9 mouse cellular contexts compared by ENCODE assay signal in genomic region chr10:127515271-127515982, GRCm38 (mm10). TPM values are rescaled to one million over a fixed set of nuclear protein-coding genes. Genes with fewer than 3 reads are reported as not detected.
DNase-seq lines count a peak whose midpoint lies in the region; ATAC-seq lines count a peak whose summit lies in the region.
"Had no signal": no experiment of that assay in that cellular context is flagged by ENCODE, and none has a peak within 500 bp of the region (broad histone marks: within the 10 kb centered on the region; RNA-seq: fewer than 3 reads in every experiment).

No protein-coding gene starts in this region.

- H3K27ac ChIP-seq in kidney, embryonic 15.5 days, result peak overlapping the region; percentile 42; the same call in 1 of the 2 replicates
- peak overlapping the region; percentile 52; the same call in 1 of the 2 replicates for H3K27ac ChIP-seq in intestine, embryonic 15.5 days
- H3K27ac ChIP-seq in neural tube, embryonic 11.5 days (ENCODE audit: low read depth, low read length), result no peak overlapping the region

- H3K9ac ChIP-seq in kidney, embryonic 15.5 days, result no peak overlapping the region
- H3K9ac ChIP-seq in intestine, embryonic 15.5 days, result 0 out of 2 replicates have a peak overlapping the region, but pooled peaks have one; percentile 17
- no peak overlapping the region for H3K9ac ChIP-seq in neural tube, embryonic 11.5 days (ENCODE audit: low read length)

- no peak for DNase-seq in kidney, postnatal 14 days
- DNase-seq in embryo, embryonic 10.5 days (ENCODE audit: low spot score), result peak; percentile 69
- peak; percentile 34 for DNase-seq in neural tube, embryonic 11.5 days (ENCODE audit: low spot score)
- no peak for DNase-seq in ovary, postnatal 10 days (ENCODE audit: low spot score)
- DNase-seq in cerebellum, postnatal 14 days, result no peak

- peaks cover 81% of the 10 kb centered on the region for H3K4me1 ChIP-seq in kidney, embryonic 15.5 days
- peaks cover 69% of the 10 kb centered on the region for H3K4me1 ChIP-seq in intestine, embryonic 15.5 days (replicated peaks)
- H3K4me1 ChIP-seq in neural tube, embryonic 11.5 days (ENCODE audit: control insufficient read depth, insufficient read depth, low read length), result peaks cover 53% of the 10 kb centered on the region

- ATAC-seq in kidney, embryonic 15.5 days (replicated peaks; ENCODE audit: low FRiP score), result no peak
- no peak for ATAC-seq in intestine, embryonic 15.5 days
- no peak for ATAC-seq in neural tube, embryonic 11.5 days (ENCODE audit: insufficient read depth, low FRiP score, low TSS enrichment)
- no peak for ATAC-seq in erythroid progenitor cell, adult 5-6 weeks (replicated peaks; ENCODE audit: low FRiP score, poor library complexity, severe bottlenecking)

- no peaks in the 10 kb centered on the region for H3K9me3 ChIP-seq in kidney, embryonic 15.5 days (replicated peaks)
- H3K9me3 ChIP-seq in intestine, embryonic 15.5 days, result no peaks in the 10 kb centered on the region
- no peaks in the 10 kb centered on the region for H3K9me3 ChIP-seq in neural tube, embryonic 11.5 days (ENCODE audit: control insufficient read depth, low read length)

- H3K4me2 ChIP-seq in kidney, embryonic 15.5 days, result peak overlapping the region; percentile 51
- H3K4me2 ChIP-seq in intestine, embryonic 15.5 days (replicated peaks), result peak overlapping the region; percentile 52
- H3K4me2 ChIP-seq in neural tube, embryonic 11.5 days (ENCODE audit: low read depth), result no peak overlapping the region

- peak overlapping the region; percentile 15 for H3K4me3 ChIP-seq in kidney, embryonic 15.5 days (replicated peaks)
- peak overlapping the region; percentile 8; the same call in 1 of the 2 replicates for H3K4me3 ChIP-seq in intestine, embryonic 15.5 days (replicated peaks)
- no peak overlapping the region for H3K4me3 ChIP-seq in neural tube, embryonic 11.5 days (ENCODE audit: low read depth, low read length)

- H3K36me3 ChIP-seq in kidney, embryonic 15.5 days, result peaks cover 32% of the 10 kb centered on the region
- peaks cover 24% of the 10 kb centered on the region for H3K36me3 ChIP-seq in intestine, embryonic 15.5 days
- peaks cover 2% of the 10 kb centered on the region; the same call in 1 of the 2 replicates for H3K36me3 ChIP-seq in neural tube, embryonic 11.5 days (ENCODE audit: control insufficient read depth, insufficient read depth, low read length)

- peaks cover 76% of the 10 kb centered on the region for H3K27me3 ChIP-seq in kidney, embryonic 15.5 days
- peaks cover 51% of the 10 kb centered on the region for H3K27me3 ChIP-seq in intestine, embryonic 15.5 days (replicated peaks)
- peaks cover 36% of the 10 kb centered on the region for H3K27me3 ChIP-seq in neural tube, embryonic 11.5 days (ENCODE audit: control insufficient read depth, insufficient read depth, low read length)

- WGBS in kidney, embryonic 15.5 days, result 33% methylated on average over 9 of the region's 9 CpGs
- 41% methylated on average over 9 of the region's 9 CpGs for WGBS in intestine, embryonic 15.5 days
- WGBS in neural tube, embryonic 11.5 days, result 25% methylated on average over 9 of the region's 9 CpGs

RNA-seq across cellular contexts. Expression of gene Ndufa4l2, which starts 0.7 kb away (rescaled TPM):
- polyA plus RNA-seq in kidney, embryonic 15.5 days (2015; fragmentation: Nextera tagmentation; extraction: Ambion mirVana), result 51.2 and 72.2 TPM in 2 replicates
- 52.7 and 53.8 TPM in 2 replicates for polyA plus RNA-seq in intestine, embryonic 15.5 days (2015; fragmentation: Nextera tagmentation; extraction: Ambion mirVana)
- polyA plus RNA-seq in neural tube, embryonic 11.5 days (2014; fragmentation: Nextera tagmentation; extraction: Ambion mirVana), result 2.4 and 3.4 TPM in 2 replicates
- total RNA-seq in erythroid progenitor cell, adult 5-6 weeks (2015; ENCODE audit: low replicate concordance), result not detected in 2 replicates
- not detected in 2 replicates for total RNA-seq in erythroid progenitor cell, adult 5-6 weeks (2017; ENCODE audit: low replicate concordance)

RNA-seq across cellular contexts. Expression of gene Shmt2, which starts 6.8 kb away (rescaled TPM):
- polyA plus RNA-seq in kidney, embryonic 15.5 days (2015; fragmentation: Nextera tagmentation; extraction: Ambion mirVana), result 99.8 and 111 TPM in 2 replicates
- polyA plus RNA-seq in intestine, embryonic 15.5 days (2015; fragmentation: Nextera tagmentation; extraction: Ambion mirVana), result 147 and 149 TPM in 2 replicates
- polyA plus RNA-seq in neural tube, embryonic 11.5 days (2014; fragmentation: Nextera tagmentation; extraction: Ambion mirVana), result 82.1 and 91.5 TPM in 2 replicates
- total RNA-seq in erythroid progenitor cell, adult 5-6 weeks (2015; ENCODE audit: low replicate concordance), result 17.2 and 28.1 TPM in 2 replicates
- total RNA-seq in erythroid progenitor cell, adult 5-6 weeks (2017; ENCODE audit: low replicate concordance), result 21.4 and 24.8 TPM in 2 replicates

RNA-seq across cellular contexts. Expression of gene Stac3, which starts 13.9 kb away (rescaled TPM):
- polyA plus RNA-seq in kidney, embryonic 15.5 days (2015; fragmentation: Nextera tagmentation; extraction: Ambion mirVana), result 2.4 and 4.2 TPM in 2 replicates
- polyA plus RNA-seq in intestine, embryonic 15.5 days (2015; fragmentation: Nextera tagmentation; extraction: Ambion mirVana), result 0.41 and 0.74 TPM in 2 replicates
- polyA plus RNA-seq in neural tube, embryonic 11.5 days (2014; fragmentation: Nextera tagmentation; extraction: Ambion mirVana), result 0.50 and 0.95 TPM in 2 replicates
- total RNA-seq in erythroid progenitor cell, adult 5-6 weeks (2015; ENCODE audit: low replicate concordance), result not detected in 2 replicates
- not detected in 2 replicates for total RNA-seq in erythroid progenitor cell, adult 5-6 weeks (2017; ENCODE audit: low replicate concordance)

RNA-seq across cellular contexts. Expression of gene Nxph4, which starts 18.9 kb away (rescaled TPM):
- 1.7 and 3.3 TPM in 2 replicates for polyA plus RNA-seq in kidney, embryonic 15.5 days (2015; fragmentation: Nextera tagmentation; extraction: Ambion mirVana)
- polyA plus RNA-seq in intestine, embryonic 15.5 days (2015; fragmentation: Nextera tagmentation; extraction: Ambion mirVana), result 4.9 and 5.7 TPM in 2 replicates
- polyA plus RNA-seq in neural tube, embryonic 11.5 days (2014; fragmentation: Nextera tagmentation; extraction: Ambion mirVana), result 45.7 and 46.8 TPM in 2 replicates
- total RNA-seq in erythroid progenitor cell, adult 5-6 weeks (2015; ENCODE audit: low replicate concordance), result not detected in 2 replicates
- not detected in 2 replicates for total RNA-seq in erythroid progenitor cell, adult 5-6 weeks (2017; ENCODE audit: low replicate concordance)
- total RNA-seq: liver, adult 2 months had no signal
- polyA plus RNA-seq: liver, adult 2 months had no signal

Comparison
In these comparisons a context has a peak if more than half of its experiments do, and no peak if none do; other contexts are left out.
1. DNase-seq: peak in embryo, embryonic 10.5 days (single experiment) and neural tube, embryonic 11.5 days (single experiment); none in kidney, postnatal 14 days (single experiment), ovary, postnatal 10 days (single experiment) and cerebellum, postnatal 14 days (0 of 2).
2. RNA of gene Ndufa4l2, which starts 0.7 kb away (polyA plus RNA-seq): 51.2 to 72.2 TPM in kidney, embryonic 15.5 days and 52.7 to 53.8 TPM in intestine, embryonic 15.5 days; 2.4 to 3.4 TPM in neural tube, embryonic 11.5 days; every median in the first group is over 10 times any median in the second.